Mouse (Mus musculus): ENCODE results near the gene Gm10271. TPM values are rescaled to one million over a fixed set of nuclear protein-coding genes. Genes with fewer than 3 reads are reported as not detected.

The Gm10271 gene
- polyA plus RNA-seq, 1 experiment from 2014 or later: not detected

DNA sequence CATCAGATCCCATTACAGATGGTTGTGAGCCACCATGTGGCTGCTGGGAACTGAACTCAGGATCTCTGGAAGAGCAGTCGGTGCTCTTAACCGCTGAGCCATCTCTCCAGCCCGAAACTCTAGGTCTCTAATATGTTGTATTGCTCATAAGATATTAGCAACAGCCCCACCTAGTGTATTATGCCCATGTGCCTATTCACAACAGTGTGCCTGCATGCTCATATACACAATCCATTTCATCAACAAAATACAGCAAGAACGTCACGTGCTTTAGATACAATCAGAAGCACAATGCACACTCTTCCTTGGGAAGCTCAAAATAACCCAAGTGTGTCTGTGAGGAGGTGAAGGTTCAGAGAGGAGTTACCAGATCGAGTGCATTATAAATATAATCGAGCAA, 38.6 kb downstream of the Gm10271 start:
- Histone ChIP-seq H3K36me3 (ENCODE audit: control insufficient read depth, insufficient read depth, low read length) (peaks cover 9% of the 10 kb centered on the region; the same call in 1 of the 2 replicates), H3K27ac (ENCODE audit: low read length) (no peak overlapping the region), H3K9ac (replicated peaks; ENCODE audit: low read depth, low read length) (no peak overlapping the region), H3K4me2 (replicated peaks; ENCODE audit: low read depth, low read length) (no peak overlapping the region), H3K27me3 (ENCODE audit: control insufficient read depth, insufficient read depth, low read length) (no peaks in the 10 kb centered on the region), H3K9me3 (ENCODE audit: control insufficient read depth, low read depth, low read length) (no peaks in the 10 kb centered on the region), H3K4me3 (ENCODE audit: low read depth, low read length) (no peak overlapping the region), H3K4me1 (ENCODE audit: control insufficient read depth, insufficient read depth, low read length) (no peaks in the 10 kb centered on the region)
- ATAC-seq (ENCODE audit: insufficient number of reproducible peaks, insufficient read depth, low FRiP score, low read depth): no peak
- WGBS: 92% methylated on average over 7 of the region's 7 CpGs

- 86% methylated on average over 13 of the region's 13 CpGs for WGBS
- Histone ChIP-seq H3K9ac (replicated peaks; ENCODE audit: low read depth, low read length) (no peak overlapping the region), H3K27ac (ENCODE audit: low read length) (no peak overlapping the region), H3K4me2 (replicated peaks; ENCODE audit: low read depth, low read length) (no peak overlapping the region), H3K9me3 (ENCODE audit: control insufficient read depth, low read depth, low read length) (no peaks in the 10 kb centered on the region), H3K4me1 (ENCODE audit: control insufficient read depth, insufficient read depth, low read length) (no peaks in the 10 kb centered on the region), H3K27me3 (ENCODE audit: control insufficient read depth, insufficient read depth, low read length) (no peaks in the 10 kb centered on the region), H3K36me3 (ENCODE audit: control insufficient read depth, insufficient read depth, low read length) (peaks cover 3% of the 10 kb centered on the region; the same call in 1 of the 2 replicates), H3K4me3 (ENCODE audit: low read depth, low read length) (no peak overlapping the region)
- no peak for ATAC-seq (ENCODE audit: insufficient number of reproducible peaks, insufficient read depth, low FRiP score, low read depth)
Measured at GRCm38 (mm10) chr10:116932418-116932817, 40.0 kb downstream of the Gm10271 start.

DNA sequence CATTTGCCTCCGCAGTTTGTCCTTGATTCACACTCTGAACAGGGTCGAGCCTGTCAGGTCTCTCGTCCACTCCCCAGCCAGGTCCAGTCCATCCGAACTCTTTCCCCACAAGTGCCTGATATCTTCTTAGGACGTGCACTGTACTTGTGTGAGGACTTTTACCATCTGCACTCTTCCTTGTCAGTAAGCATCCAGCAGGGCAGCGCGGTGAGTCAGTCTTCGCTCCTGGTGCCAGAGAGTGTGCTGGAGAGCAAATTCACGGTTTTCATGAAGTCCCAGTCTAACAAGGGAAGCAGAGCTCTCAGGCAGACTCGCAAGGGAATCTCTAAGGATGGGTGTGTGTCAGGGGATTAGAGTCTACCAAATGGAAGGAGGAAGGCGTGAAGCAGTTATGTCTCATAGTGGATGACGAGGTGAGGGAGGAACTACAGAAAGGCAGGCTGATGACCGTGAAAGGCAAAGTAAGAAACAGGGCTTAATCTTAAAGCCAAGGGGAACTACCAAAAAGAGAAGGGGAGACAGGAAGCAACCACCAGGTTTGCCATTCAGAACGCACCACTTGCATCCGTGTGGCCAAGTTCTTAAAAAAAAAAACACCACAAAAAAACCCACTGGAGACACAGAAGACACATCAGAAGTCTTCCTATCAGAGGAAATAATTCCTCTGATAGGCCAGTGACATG, 40.8 kb downstream of the Gm10271 start:
- H3K4me1 ChIP-seq (ENCODE audit: control insufficient read depth, insufficient read depth, low read length): no peaks in the 10 kb centered on the region
- H3K27me3 ChIP-seq (ENCODE audit: control insufficient read depth, insufficient read depth, low read length): no peaks in the 10 kb centered on the region
- WGBS: 84% methylated on average over 15 of the region's 15 CpGs
- ATAC-seq (ENCODE audit: insufficient number of reproducible peaks, insufficient read depth, low FRiP score, low read depth): no peak
- no peak overlapping the region for H3K4me3 ChIP-seq (ENCODE audit: low read depth, low read length)
- H3K9ac ChIP-seq (replicated peaks; ENCODE audit: low read depth, low read length): no peak overlapping the region
- no peaks in the 10 kb centered on the region; the same call in 1 of the 2 replicates for H3K36me3 ChIP-seq (ENCODE audit: control insufficient read depth, insufficient read depth, low read length)
- H3K4me2 ChIP-seq (replicated peaks; ENCODE audit: low read depth, low read length): no peak overlapping the region
- H3K9me3 ChIP-seq (ENCODE audit: control insufficient read depth, low read depth, low read length): no peaks in the 10 kb centered on the region
- no peak overlapping the region for H3K27ac ChIP-seq (ENCODE audit: low read length)

DNA sequence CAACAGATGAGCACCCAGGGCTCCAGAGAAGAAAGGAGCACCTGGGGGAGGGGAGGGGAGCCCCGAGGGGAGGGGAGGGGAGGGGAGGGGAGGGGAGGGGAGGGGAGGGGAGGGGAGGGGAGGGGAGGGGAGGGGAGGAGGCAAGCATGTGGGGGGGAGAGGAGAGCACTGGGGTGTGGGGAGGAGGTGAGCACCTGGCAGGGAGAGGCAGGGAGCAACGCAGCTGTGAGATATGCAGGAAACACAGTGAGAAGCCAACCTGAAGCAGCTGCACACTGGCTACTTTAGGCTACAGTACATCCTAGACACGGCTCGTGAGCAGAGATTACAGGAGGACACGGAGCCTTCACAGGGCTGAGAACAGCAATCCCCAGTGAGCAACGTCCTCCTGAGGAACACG, 41.5 kb downstream of the Gm10271 start:
- WGBS: 70% methylated on average over 6 of the region's 7 CpGs

GRCm38 (mm10) chr10:116930506-116930905, 41.9 kb downstream of the Gm10271 start:
- Histone ChIP-seq H3K4me3 (ENCODE audit: low read depth, low read length) (no peak overlapping the region), H3K4me1 (ENCODE audit: control insufficient read depth, insufficient read depth, low read length) (no peaks in the 10 kb centered on the region), H3K36me3 (ENCODE audit: control insufficient read depth, insufficient read depth, low read length) (no peaks in the 10 kb centered on the region), H3K9me3 (ENCODE audit: control insufficient read depth, low read depth, low read length) (no peaks in the 10 kb centered on the region), H3K27ac (ENCODE audit: low read length) (no peak overlapping the region), H3K27me3 (ENCODE audit: control insufficient read depth, insufficient read depth, low read length) (no peaks in the 10 kb centered on the region), H3K4me2 (replicated peaks; ENCODE audit: low read depth, low read length) (no peak overlapping the region), H3K9ac (replicated peaks; ENCODE audit: low read depth, low read length) (no peak overlapping the region)
- 73% methylated on average over 7 of the region's 7 CpGs for WGBS
- no peak for ATAC-seq (ENCODE audit: insufficient number of reproducible peaks, insufficient read depth, low FRiP score, low read depth)

More for the DNA sequence above, 41.5 kb downstream of the Gm10271 start:
- Histone ChIP-seq H3K9me3 (ENCODE audit: control insufficient read depth, low read depth, low read length) (no peaks in the 10 kb centered on the region), H3K36me3 (ENCODE audit: control insufficient read depth, insufficient read depth, low read length) (no peaks in the 10 kb centered on the region), H3K27me3 (ENCODE audit: control insufficient read depth, insufficient read depth, low read length) (no peaks in the 10 kb centered on the region), H3K4me2 (replicated peaks; ENCODE audit: low read depth, low read length) (no peak overlapping the region), H3K4me3 (ENCODE audit: low read depth, low read length) (no peak overlapping the region), H3K4me1 (ENCODE audit: control insufficient read depth, insufficient read depth, low read length) (no peaks in the 10 kb centered on the region), H3K27ac (ENCODE audit: low read length) (no peak overlapping the region), H3K9ac (replicated peaks; ENCODE audit: low read depth, low read length) (no peak overlapping the region)
- no peak for ATAC-seq (ENCODE audit: insufficient number of reproducible peaks, insufficient read depth, low FRiP score, low read depth)

DNA sequence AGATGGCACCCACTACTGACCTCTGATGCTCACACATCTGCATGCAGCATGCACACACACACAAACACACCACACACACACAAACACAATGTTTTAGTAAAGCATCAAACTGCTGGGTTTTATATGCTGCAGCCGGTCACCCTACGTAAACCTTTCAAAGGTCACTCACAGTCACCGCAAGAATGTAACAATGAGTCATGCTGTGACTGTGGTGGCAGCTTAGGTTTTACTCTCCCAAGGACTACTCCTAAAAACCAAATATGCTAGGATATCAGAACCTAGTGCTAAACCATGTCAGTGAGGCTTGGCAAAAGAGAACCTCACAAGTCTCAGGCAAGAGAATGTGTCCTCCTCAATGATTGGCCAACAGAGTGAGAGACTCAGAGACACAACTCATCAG, 43.6 kb downstream of the Gm10271 start:
- ATAC-seq (ENCODE audit: insufficient number of reproducible peaks, insufficient read depth, low FRiP score, low read depth): no peak
- Histone ChIP-seq H3K27ac (ENCODE audit: low read length) (no peak overlapping the region), H3K9me3 (ENCODE audit: control insufficient read depth, low read depth, low read length) (no peaks in the 10 kb centered on the region), H3K27me3 (ENCODE audit: control insufficient read depth, insufficient read depth, low read length) (no peaks in the 10 kb centered on the region), H3K9ac (replicated peaks; ENCODE audit: low read depth, low read length) (no peak overlapping the region), H3K36me3 (ENCODE audit: control insufficient read depth, insufficient read depth, low read length) (no peaks in the 10 kb centered on the region), H3K4me2 (replicated peaks; ENCODE audit: low read depth, low read length) (no peak overlapping the region), H3K4me3 (ENCODE audit: low read depth, low read length) (no peak overlapping the region), H3K4me1 (ENCODE audit: control insufficient read depth, insufficient read depth, low read length) (no peaks in the 10 kb centered on the region)
- WGBS: 77% methylated on average over 3 of the region's 3 CpGs

- no peaks in the 10 kb centered on the region for H3K4me1 ChIP-seq (ENCODE audit: control insufficient read depth, insufficient read depth, low read length)
- H3K9me3 ChIP-seq (ENCODE audit: control insufficient read depth, low read depth, low read length): no peaks in the 10 kb centered on the region
- ATAC-seq (ENCODE audit: insufficient number of reproducible peaks, insufficient read depth, low FRiP score, low read depth): no peak
- no peak overlapping the region for H3K9ac ChIP-seq (replicated peaks; ENCODE audit: low read depth, low read length)
- WGBS: 72% methylated on average over 11 of the region's 11 CpGs
- no peaks in the 10 kb centered on the region for H3K27me3 ChIP-seq (ENCODE audit: control insufficient read depth, insufficient read depth, low read length)
- H3K36me3 ChIP-seq (ENCODE audit: control insufficient read depth, insufficient read depth, low read length): no peaks in the 10 kb centered on the region
- no peak overlapping the region for H3K4me2 ChIP-seq (replicated peaks; ENCODE audit: low read depth, low read length)
- H3K27ac ChIP-seq (ENCODE audit: low read length): no peak overlapping the region
- H3K4me3 ChIP-seq (ENCODE audit: low read depth, low read length): no peak overlapping the region
Measured at GRCm38 (mm10) chr10:116926428-116927113, 45.8 kb downstream of the Gm10271 start.

GRCm38 (mm10) chr10:116923651-116924495, 48.5 kb downstream of the Gm10271 start:
- no peaks in the 10 kb centered on the region for H3K9me3 ChIP-seq (ENCODE audit: control insufficient read depth, low read depth, low read length)
- no peak overlapping the region for H3K4me3 ChIP-seq (ENCODE audit: low read depth, low read length)
- H3K4me2 ChIP-seq (replicated peaks; ENCODE audit: low read depth, low read length): no peak overlapping the region
- H3K9ac ChIP-seq (replicated peaks; ENCODE audit: low read depth, low read length): no peak overlapping the region
- H3K4me1 ChIP-seq (ENCODE audit: control insufficient read depth, insufficient read depth, low read length): no peaks in the 10 kb centered on the region
- no peaks in the 10 kb centered on the region for H3K27me3 ChIP-seq (ENCODE audit: control insufficient read depth, insufficient read depth, low read length)
- ATAC-seq (ENCODE audit: insufficient number of reproducible peaks, insufficient read depth, low FRiP score, low read depth): no peak
- no peak overlapping the region for H3K27ac ChIP-seq (ENCODE audit: low read length)
- no peaks in the 10 kb centered on the region for H3K36me3 ChIP-seq (ENCODE audit: control insufficient read depth, insufficient read depth, low read length)
- 92% methylated on average over 19 of the region's 19 CpGs for WGBS
